Mouse (Mus musculus) neural tube, embryonic 12.5 days (tissue): ENCODE measurements around the gene Lrrk1. TPM values are rescaled to one million over a fixed set of nuclear protein-coding genes. Genes with fewer than 3 reads are reported as not detected.
"Not testable (repeated sequence)": the region's sequence is repeated elsewhere in the genome, so short reads cannot be mapped to it uniquely, and the experiment has no call there.

Source experiments
- ATAC-seq: fragments of 200-750 bp; cut with Nextera tagmentation; 2 replicates; pipeline ENCODE4 v1.8.0; 2017; ENCODE audit warnings: low read depth, mild to moderate bottlenecking, moderate TSS enrichment, moderate library complexity; ENCODE audit not compliant: low FRiP score
- H3K27ac ChIP-seq: fragments of 300-500 bp; sonication (generic); 2 replicates; pipeline ENCODE4 v1.5.1; 2016
- H3K27me3 ChIP-seq: fragments of 300-500 bp; sonication (generic); replicated peaks from 2 replicates; pipeline ENCODE4 v1.6.1; 2016; ENCODE audit warnings: mild to moderate bottlenecking
- H3K36me3 ChIP-seq: fragments of 300-500 bp; sonication (generic); 2 replicates; pipeline ENCODE4 v1.6.1; 2016; ENCODE audit warnings: mild to moderate bottlenecking
- H3K4me1 ChIP-seq: fragments of 300-500 bp; sonication (generic); 2 replicates; pipeline ENCODE4 v1.6.1; 2016
- H3K4me2 ChIP-seq: fragments of 300-500 bp; sonication (generic); replicated peaks from 2 replicates; pipeline ENCODE4 v1.6.1; 2016; ENCODE audit warnings: mild to moderate bottlenecking
- H3K4me3 ChIP-seq: fragments of 300-500 bp; sonication (generic); 2 replicates; pipeline ENCODE4 v1.5.1; 2016
- H3K9ac ChIP-seq: fragments of 300-500 bp; sonication (generic); 2 replicates; pipeline ENCODE4 v1.6.1; 2016; ENCODE audit warnings: mild to moderate bottlenecking
- H3K9me3 ChIP-seq: fragments of 300-500 bp; sonication (generic); 2 replicates; pipeline ENCODE4 v1.6.1; 2016; ENCODE audit warnings: mild to moderate bottlenecking
- WGBS: fragments of 180-500 bp; shearing (Covaris S2); methylation state at CpG from one replicate; pipeline ENCODE4 v1.1.7; 2016; 5-methylcytosine and 5-hydroxymethylcytosine counted together
- polyA plus RNA-seq: library from polyadenylated mRNA; unstranded; fragments of >200 nt; fragmentation: Nextera tagmentation; extraction: Ambion mirVana; gene quantifications from 2 replicates; pipeline ENCODE4 v1.2.1, GENCODE M21; 2016

The Lrrk1 gene
- polyA plus RNA-seq, 1 experiment from 2014 or later, result 8.5 TPM

DNA sequence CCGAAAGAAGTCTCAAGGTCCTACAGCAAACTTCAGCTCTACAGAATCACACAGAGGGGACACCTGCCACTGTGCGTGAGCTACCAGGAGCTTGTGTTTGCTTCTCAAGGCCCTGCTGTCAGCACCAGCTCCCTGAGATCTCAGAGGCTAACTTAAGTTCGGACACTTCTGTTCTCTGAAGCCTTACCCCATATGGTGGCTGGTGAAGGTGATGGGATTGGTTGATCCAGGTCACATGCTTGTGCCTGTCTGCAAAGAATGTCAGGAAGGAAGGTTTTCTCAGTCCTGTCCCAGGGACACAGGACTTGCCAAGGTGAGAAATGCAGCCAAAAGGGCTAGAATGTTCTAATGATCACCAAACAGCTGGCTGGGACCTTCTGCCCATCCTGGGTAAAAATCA lies 187.8 kb downstream of the Lrrk1 start:
- Histone ChIP-seq H3K9ac (no peak overlapping the region), H3K36me3 (no peaks in the 10 kb centered on the region), H3K4me2 (no peak overlapping the region), H3K27me3 (no peaks in the 10 kb centered on the region), H3K4me3 (no peak overlapping the region), H3K9me3 (peaks cover 4% of the 10 kb centered on the region; the same call in 1 of the 2 replicates), H3K4me1 (peaks cover 11% of the 10 kb centered on the region), H3K27ac (no peak overlapping the region)
- WGBS, result 87% methylated on average over 3 of the region's 3 CpGs
- no peak for ATAC-seq

GRCm38 (mm10) chr7:66199391-66199831 lies 188.7 kb downstream of the Lrrk1 start:
- Histone ChIP-seq H3K27me3 (no peaks in the 10 kb centered on the region), H3K36me3 (no peaks in the 10 kb centered on the region), H3K4me1 (peaks cover 11% of the 10 kb centered on the region), H3K9me3 (peaks cover under 1% of the 10 kb centered on the region; the same call in 1 of the 2 replicates), H3K4me2 (no peak overlapping the region), H3K9ac (no peak overlapping the region), H3K4me3 (no peak overlapping the region), H3K27ac (no peak overlapping the region)
- no peak for ATAC-seq
- WGBS, result 85% methylated on average over 5 of the region's 5 CpGs

GRCm38 (mm10) chr7:66198416-66198815 lies 189.7 kb downstream of the Lrrk1 start:
- Histone ChIP-seq H3K4me1 (peaks cover 11% of the 10 kb centered on the region), H3K36me3 (no peaks in the 10 kb centered on the region), H3K9ac (no peak overlapping the region), H3K9me3 (no peaks in the 10 kb centered on the region), H3K4me2 (no peak overlapping the region), H3K27me3 (no peaks in the 10 kb centered on the region), H3K4me3 (no peak overlapping the region), H3K27ac (no peak overlapping the region)
- 89% methylated on average over 10 of the region's 10 CpGs for WGBS
- ATAC-seq, result no peak

DNA sequence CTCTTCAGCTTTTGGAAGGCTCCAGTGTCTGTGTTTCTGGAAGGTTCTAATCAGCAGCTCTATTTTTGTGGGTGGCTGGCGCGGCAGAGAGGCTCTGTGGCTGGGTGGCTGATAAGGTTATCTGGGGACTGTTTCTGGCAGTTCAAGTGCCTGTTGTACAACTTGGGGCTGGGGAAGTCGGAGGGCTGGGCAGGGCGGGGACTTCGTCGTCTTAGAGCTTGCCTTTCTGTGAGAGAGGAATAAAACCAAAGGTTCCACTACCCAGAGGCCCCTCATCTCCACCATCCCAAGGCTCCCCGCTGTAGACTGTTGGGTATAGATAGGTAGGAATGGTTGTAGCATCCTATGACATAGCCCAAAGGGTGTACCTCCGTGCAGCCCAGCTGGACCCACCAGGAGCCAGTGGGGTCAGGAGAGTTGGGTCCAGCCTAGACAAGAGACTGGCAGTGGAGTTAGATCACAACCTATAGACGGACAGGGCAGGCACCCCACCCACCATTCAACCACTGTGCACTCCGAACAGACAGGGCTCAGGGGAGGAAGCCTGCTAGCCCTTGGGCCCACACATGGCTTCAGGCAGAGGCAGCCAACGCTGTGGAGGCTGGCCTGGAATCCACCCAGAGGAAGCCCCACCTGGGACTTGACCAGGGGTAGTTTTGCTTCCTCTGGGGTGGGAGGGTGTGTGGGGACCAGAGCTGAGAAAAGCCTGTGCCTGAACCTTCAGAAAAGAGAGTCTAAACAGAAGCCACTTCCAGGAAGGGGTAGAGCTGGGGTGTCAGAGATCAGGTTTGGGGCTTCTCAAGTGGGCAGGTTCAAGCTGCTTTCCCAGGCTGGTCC lies 191.3 kb downstream of the Lrrk1 start:
- H3K4me3 ChIP-seq, result no peak overlapping the region
- H3K4me2 ChIP-seq, result no peak overlapping the region
- H3K27me3 ChIP-seq, result no peaks in the 10 kb centered on the region
- no peak overlapping the region for H3K27ac ChIP-seq
- no peak overlapping the region for H3K9ac ChIP-seq
- H3K4me1 ChIP-seq, result peaks cover 11% of the 10 kb centered on the region
- no peaks in the 10 kb centered on the region for H3K36me3 ChIP-seq
- H3K9me3 ChIP-seq, result no peaks in the 10 kb centered on the region
- WGBS, result 84% methylated on average over 11 of the region's 11 CpGs
- ATAC-seq, result no peak

- H3K27ac ChIP-seq, result no peak overlapping the region
These were observed 192.3 kb downstream of the Lrrk1 start for GRCm38 (mm10) chr7:66195881-66196280.

GRCm38 (mm10) chr7:66194511-66194910 lies 193.6 kb downstream of the Lrrk1 start:
- H3K9ac ChIP-seq, result no peak overlapping the region
- ATAC-seq, result no peak
- H3K4me2 ChIP-seq, result no peak overlapping the region
- H3K27me3 ChIP-seq, result no peaks in the 10 kb centered on the region
- H3K9me3 ChIP-seq, result no peaks in the 10 kb centered on the region
- 84% methylated on average over 3 of the region's 3 CpGs for WGBS
- no peak overlapping the region for H3K27ac ChIP-seq
- H3K36me3 ChIP-seq, result no peaks in the 10 kb centered on the region
- H3K4me3 ChIP-seq, result no peak overlapping the region
- no peaks in the 10 kb centered on the region; the same call in 1 of the 2 replicates for H3K4me1 ChIP-seq

More at GRCm38 (mm10) chr7:66195881-66196280, 192.3 kb downstream of the Lrrk1 start:
- Histone ChIP-seq H3K4me2 (no peak overlapping the region), H3K9ac (no peak overlapping the region), H3K27me3 (no peaks in the 10 kb centered on the region), H3K36me3 (no peaks in the 10 kb centered on the region), H3K9me3 (no peaks in the 10 kb centered on the region), H3K4me3 (no peak overlapping the region), H3K4me1 (peaks cover 5% of the 10 kb centered on the region)
- no peak for ATAC-seq
- 84% methylated on average over 1 of the region's 1 CpGs for WGBS

DNA sequence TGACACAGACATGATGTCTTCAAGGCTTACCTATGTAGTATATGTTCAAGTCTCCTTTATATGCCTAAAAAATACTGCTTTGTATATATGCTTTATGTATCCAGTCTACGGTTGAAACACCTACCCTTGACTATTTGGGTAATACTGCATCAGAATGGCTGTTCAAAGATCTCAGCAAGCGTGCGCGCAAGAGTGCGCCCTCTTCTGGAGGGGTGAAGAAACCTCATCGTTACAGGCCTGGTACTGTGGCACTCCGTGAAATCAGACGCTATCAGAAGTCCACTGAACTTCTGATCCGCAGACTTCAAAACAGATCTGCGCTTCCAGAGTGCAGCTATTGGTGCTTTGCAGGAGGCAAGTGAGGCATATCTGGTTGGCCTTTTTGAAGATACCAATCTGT lies 197.8 kb downstream of the Lrrk1 start:
- not testable (repeated sequence) for H3K9ac ChIP-seq, H3K9me3 ChIP-seq, H3K4me1 ChIP-seq, H3K27me3 ChIP-seq, ATAC-seq, H3K4me2 ChIP-seq, H3K4me3 ChIP-seq, H3K27ac ChIP-seq, H3K36me3 ChIP-seq
- 88% methylated on average over 10 of the region's 10 CpGs for WGBS

- Histone ChIP-seq H3K4me2 (no peak overlapping the region), H3K4me1 (0 out of 2 replicates have a peak, but pooled peaks cover 3% of the 10 kb centered on the region), H3K9ac (no peak overlapping the region), H3K27me3 (no peaks in the 10 kb centered on the region), H3K4me3 (no peak overlapping the region), H3K9me3 (no peaks in the 10 kb centered on the region), H3K27ac (no peak overlapping the region), H3K36me3 (no peaks in the 10 kb centered on the region)
- 92% methylated on average over 4 of the region's 4 CpGs for WGBS
- ATAC-seq, result no peak
These were observed 200.4 kb downstream of the Lrrk1 start for GRCm38 (mm10) chr7:66187581-66188231.

DNA sequence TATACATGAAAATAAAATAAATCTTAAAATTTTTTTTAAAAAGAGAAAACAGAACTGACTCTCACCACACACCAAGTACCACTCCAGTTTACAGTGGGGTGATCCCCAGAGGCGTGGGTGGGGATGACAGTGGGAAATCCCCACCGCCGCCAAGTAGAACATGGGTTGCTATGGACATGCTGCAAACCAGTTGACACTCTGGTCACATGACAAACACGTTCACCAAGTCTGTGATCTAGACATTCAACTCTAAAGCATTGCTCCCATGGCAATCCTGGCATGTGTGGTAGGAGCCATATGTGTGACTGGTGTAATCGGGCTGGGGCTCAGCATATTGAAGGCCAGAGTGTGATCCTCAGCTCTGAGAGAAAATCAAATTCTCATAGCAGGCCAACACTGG lies 202.8 kb downstream of the Lrrk1 start:
- no peaks in the 10 kb centered on the region for H3K27me3 ChIP-seq

DNA sequence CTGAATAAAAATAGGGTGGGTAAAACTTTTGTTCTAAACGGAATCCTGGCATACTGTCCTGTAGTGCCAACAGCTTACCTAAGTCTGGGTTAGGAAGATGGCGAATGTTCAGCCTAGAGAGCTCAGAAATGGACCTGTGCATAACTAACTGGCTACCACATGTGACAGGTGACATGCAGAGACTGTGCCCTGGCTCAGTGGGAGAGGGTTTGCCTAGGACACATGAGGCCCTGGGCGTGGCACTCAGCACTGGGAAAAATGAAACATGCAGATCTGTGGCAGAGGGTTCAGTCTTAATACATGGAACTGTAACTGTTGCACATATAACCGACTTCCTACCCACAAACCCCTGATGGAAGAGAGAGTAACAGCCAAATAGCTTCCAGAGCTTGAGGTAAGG lies 204.1 kb downstream of the Lrrk1 start:
- ATAC-seq, result no peak
- Histone ChIP-seq H3K9me3 (no peaks in the 10 kb centered on the region), H3K27me3 (no peaks in the 10 kb centered on the region), H3K36me3 (no peaks in the 10 kb centered on the region), H3K4me2 (no peak overlapping the region), H3K4me1 (0 out of 2 replicates have a peak, but pooled peaks cover 3% of the 10 kb centered on the region), H3K4me3 (no peak overlapping the region), H3K27ac (no peak overlapping the region), H3K9ac (no peak overlapping the region)
- WGBS, result 87% methylated on average over 4 of the region's 4 CpGs

More for the DNA sequence above, 202.8 kb downstream of the Lrrk1 start:
- 93% methylated on average over 5 of the region's 5 CpGs for WGBS
- Histone ChIP-seq H3K4me3 (no peak overlapping the region), H3K4me1 (0 out of 2 replicates have a peak, but pooled peaks cover 3% of the 10 kb centered on the region), H3K36me3 (no peaks in the 10 kb centered on the region), H3K9me3 (no peaks in the 10 kb centered on the region), H3K9ac (no peak overlapping the region), H3K27ac (no peak overlapping the region), H3K4me2 (no peak overlapping the region)
- no peak for ATAC-seq

DNA sequence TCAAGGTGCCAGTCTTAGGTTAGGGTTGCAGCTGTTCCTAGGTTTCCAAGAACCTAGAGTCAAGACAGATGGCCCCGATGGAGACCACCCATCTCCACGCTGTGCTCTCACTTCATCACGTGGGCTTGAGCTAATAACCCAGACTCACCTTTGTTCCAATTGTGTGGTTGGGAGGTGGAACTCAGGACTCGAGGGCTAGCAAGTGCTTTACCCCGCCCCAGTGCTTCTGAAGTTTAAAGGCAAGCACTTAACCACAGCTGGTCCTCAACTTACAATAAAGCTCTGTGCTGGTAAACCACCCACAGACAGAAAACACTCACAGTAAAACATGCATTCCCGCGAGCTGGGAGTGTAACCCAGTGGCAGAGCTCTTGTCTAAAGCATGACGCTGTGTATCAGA lies 204.7 kb downstream of the Lrrk1 start:
- WGBS, result 58% methylated on average over 8 of the region's 8 CpGs
- H3K4me2 ChIP-seq, result no peak overlapping the region

DNA sequence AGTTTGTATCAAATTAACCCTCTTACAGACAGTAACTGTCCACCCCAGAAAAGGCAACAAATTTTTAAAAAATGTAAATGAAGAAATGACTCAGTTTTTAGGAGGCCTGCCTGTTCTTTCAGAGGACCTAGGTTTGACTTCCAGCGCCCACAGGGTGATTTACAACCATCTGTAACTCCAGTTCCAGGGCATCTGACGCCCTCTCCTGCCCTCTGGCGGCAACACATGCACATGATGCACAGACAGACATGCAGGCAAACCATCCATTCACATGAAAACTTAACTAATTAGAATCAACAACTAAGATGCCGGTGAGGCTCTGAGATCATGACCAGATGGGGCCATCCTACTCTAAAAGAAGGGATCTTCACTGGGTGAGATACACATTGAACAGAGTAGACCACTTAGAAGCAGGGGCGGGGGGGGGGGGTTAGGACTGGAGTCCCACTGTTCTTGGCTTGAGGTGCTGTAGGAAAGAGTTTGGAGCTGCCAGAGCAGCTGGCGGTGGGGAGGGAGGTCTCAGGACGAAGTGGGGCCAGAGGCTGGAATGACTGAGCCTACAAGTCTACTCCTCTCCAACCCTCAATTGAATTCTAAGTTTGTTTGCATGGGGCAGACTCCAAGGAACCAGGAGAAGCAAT lies 206.0 kb downstream of the Lrrk1 start:
- Histone ChIP-seq H3K36me3 (no peaks in the 10 kb centered on the region), H3K4me1 (no peaks in the 10 kb centered on the region), H3K4me2 (no peak overlapping the region), H3K27ac (no peak overlapping the region), H3K27me3 (no peaks in the 10 kb centered on the region), H3K9me3 (no peaks in the 10 kb centered on the region), H3K9ac (no peak overlapping the region), H3K4me3 (no peak overlapping the region)
- ATAC-seq, result no peak
- 80% methylated on average over 7 of the region's 7 CpGs for WGBS

More for the DNA sequence above, 204.7 kb downstream of the Lrrk1 start:
- H3K9me3 ChIP-seq, result no peaks in the 10 kb centered on the region
- no peak overlapping the region for H3K9ac ChIP-seq
- no peaks in the 10 kb centered on the region for H3K36me3 ChIP-seq
- H3K4me3 ChIP-seq, result no peak overlapping the region
- ATAC-seq, result no peak
- no peaks in the 10 kb centered on the region for H3K27me3 ChIP-seq
- H3K27ac ChIP-seq, result no peak overlapping the region
- 0 out of 2 replicates have a peak, but pooled peaks cover 3% of the 10 kb centered on the region for H3K4me1 ChIP-seq
